Mouse (Mus musculus): ENCODE measurements around the gene Stra6l.

Stra6l gene

DNA sequence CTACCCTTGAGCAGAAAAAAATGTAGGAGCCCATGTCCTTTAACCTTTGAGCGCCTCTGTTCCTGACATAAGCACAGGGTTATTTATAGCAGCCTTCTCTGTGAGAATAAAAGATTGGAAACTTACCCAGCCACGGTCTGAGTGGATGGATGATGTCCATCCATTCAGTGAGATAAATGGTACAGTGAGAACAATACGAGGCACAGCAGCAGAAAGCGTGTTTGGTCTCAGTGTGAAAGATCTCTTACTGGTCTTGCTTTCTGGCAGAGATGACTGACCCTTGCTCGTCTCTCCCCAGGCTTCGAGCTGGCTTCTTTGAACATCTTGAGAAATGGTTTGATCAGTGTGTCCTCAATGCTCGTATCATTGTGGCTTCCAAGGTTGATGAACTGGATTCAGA is 68.6 kb downstream of the Stra6l start:
- no peak for DNase-seq (ENCODE audit: low spot score in 2 of 2)

DNA sequence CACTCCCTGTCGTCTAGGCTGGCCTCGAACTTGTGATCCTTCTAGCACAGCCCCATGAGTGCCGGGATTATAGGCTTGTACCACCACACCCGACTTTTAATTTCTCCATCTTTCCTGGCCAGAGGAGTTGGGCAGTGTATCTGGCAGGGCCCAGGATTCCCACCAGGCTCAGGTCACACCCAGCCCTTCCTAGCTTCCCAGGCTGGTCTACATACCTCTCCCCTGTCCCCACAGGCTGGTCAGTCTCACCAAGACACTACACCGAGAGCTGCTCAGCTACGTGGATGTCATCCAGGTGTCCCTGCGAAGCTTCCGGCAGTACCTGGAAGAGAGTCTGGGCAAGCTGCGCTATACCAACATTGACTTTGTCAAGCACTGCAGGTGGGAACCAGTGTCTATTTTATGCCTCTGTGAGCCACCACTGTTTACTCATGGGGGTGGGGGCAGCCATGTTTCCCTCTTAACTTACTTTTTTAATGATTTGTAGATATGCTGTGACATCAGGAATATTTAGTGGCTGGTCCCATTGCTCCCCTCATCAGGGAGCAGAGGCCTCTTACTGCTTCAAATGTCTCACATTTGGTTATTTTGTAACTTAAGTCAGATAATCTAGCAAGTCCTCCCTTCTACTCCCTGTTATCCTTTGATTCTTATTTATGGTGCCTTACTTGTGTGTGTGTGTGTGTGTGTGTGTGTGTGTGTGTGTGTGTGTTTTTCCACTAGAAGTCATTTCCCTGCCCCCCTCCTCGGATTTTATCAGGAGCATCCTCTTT is 73.4 kb downstream of the Stra6l start:
- DNase-seq (ENCODE audit: low spot score in 2 of 2), result no peak

DNA sequence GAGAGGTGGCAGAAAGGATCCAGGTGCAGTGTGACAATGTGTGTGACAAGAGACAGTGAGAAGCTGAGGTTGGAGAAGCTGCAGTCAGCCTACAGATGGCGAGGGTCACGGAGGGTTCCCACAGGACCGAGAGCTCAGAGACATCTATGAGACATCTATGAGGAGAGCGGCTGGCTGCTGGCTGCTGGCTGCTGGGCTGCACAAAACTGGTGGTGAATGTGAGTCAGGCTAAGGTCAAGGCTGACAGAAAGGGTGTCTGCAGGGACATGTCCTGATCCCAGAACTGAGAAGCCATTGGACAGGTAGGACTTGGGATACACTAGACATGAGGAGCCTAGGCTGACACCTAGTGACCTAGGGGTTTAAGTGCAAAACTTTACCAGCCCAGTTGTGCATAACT is 75.5 kb downstream of the Stra6l start:
- no peak for DNase-seq (ENCODE audit: low spot score in 2 of 2)

DNA sequence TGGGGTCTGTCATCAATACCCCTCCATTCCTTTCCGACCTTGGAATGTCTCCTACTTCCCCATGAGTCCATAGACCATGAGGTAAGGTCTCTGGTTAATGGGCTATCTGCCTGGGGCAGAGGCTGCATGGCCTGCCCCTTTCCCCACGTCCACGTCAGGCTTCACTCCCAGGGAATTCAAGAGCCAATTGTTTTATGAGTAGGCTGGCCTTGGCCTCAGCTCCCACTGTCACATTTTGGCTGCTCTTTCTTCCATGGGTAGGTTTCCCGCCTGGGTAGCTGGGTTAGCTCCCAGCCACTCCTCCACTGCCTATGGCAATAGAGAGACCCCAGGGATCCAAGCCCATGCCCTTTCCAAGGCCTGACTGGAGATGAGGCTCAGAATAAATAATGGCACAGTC is 80.1 kb downstream of the Stra6l start:
- no peak for DNase-seq (ENCODE audit: low spot score in 2 of 2)
